Mouse (Mus musculus): ENCODE data around the gene Cep135.

DNA sequence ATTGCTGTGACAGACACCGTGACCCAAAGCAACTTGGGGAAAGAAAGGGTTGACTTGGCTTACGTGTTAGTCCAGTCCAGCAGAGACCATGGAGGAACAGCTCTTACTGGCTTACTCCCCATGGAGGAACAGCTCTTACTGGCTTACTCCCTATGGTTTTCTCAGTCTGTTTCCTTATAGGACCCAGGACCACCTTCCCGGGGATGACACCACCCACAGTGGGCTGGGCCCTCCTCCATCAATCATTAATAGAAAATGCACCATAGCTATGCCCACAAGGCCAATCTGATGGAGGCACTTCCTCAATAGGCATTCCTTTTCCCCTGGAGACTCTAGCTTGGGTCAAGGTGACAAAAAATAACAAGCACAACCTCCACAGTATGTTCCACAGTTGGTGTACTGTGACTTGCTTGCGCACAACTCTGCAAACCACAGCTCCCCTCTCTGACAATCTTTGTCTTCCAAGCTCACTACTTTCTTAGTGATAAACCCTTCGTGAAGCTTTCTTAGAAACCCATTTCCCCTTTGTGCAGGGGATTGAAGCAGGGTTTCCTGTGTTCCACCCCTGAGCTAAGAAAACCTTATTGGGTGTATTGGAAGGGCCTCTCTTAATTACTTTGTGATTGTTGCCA is 85.6 kb downstream of the Cep135 start:
- no peak for TF ChIP-seq CTCF (IDR thresholded peaks at IDR 0.05; ENCODE audit: low read depth, low read length)
- no peak for TF ChIP-seq POLR2A (IDR thresholded peaks at IDR 0.05; ENCODE audit: borderline replicate concordance, low read depth, low read length)

Data from bone marrow macrophage, adult 2 months (primary cell).